In the genomic region with DNA sequence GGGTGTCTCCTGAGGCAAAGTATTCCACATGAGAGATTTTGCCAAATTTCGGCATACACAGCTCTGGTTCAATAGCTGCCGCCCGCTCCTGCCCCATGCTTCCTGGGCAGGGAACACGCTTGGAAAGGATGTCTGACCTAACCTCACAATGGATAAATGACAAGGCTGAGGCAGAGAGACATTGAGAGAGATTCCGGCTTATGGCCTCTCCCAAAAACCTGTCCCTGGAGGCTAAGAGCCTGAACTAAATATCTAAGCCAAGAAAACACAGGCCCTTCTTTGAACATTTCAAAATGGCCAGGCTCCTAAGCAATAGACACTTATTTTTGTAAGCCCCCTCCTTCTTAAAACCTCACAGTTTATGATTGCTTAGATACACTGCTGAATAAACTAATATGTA, we compare ENCODE assay signal across 11 mouse cellular contexts. TPM values are rescaled to one million over a fixed set of nuclear protein-coding genes. Genes with fewer than 3 reads are reported as not detected.
DNase-seq lines count a peak whose midpoint lies in the region; ATAC-seq and TF ChIP-seq lines count a peak whose summit lies in the region.
"Had no signal": no experiment of that assay in that cellular context is flagged by ENCODE, and none has a peak within 500 bp of the region (broad histone marks: within the 10 kb centered on the region; RNA-seq: fewer than 3 reads in every experiment).

No protein-coding gene starts in this region.

- TF ChIP-seq CTCF in gastrocnemius, adult 2 months (IDR thresholded peaks at IDR 0.05): no peak

- no peaks in the 10 kb centered on the region for H3K36me3 ChIP-seq in intestine, embryonic 15.5 days
- no peaks in the 10 kb centered on the region for H3K36me3 ChIP-seq in intestine, embryonic 16.5 days (ENCODE audit: control insufficient read depth, insufficient read depth, low read length)
- no peaks in the 10 kb centered on the region for H3K36me3 ChIP-seq in forebrain, embryonic 16.5 days (ENCODE audit: control insufficient read depth, insufficient read depth)
- H3K36me3 ChIP-seq in midbrain, embryonic 15.5 days (replicated peaks): no peaks in the 10 kb centered on the region
- H3K36me3 ChIP-seq: G1E had no signal

- no peaks in the 10 kb centered on the region for H3K9me3 ChIP-seq in intestine, embryonic 15.5 days
- H3K9me3 ChIP-seq in intestine, embryonic 16.5 days (ENCODE audit: control insufficient read depth, low read length): no peaks in the 10 kb centered on the region
- no peaks in the 10 kb centered on the region for H3K9me3 ChIP-seq in forebrain, embryonic 16.5 days (ENCODE audit: control insufficient read depth, low read length)
- no peaks in the 10 kb centered on the region for H3K9me3 ChIP-seq in midbrain, embryonic 15.5 days

- no peak for ATAC-seq in intestine, embryonic 15.5 days
- ATAC-seq in intestine, embryonic 16.5 days: no peak
- no peak for ATAC-seq in forebrain, embryonic 16.5 days
- no peak for ATAC-seq in midbrain, embryonic 15.5 days (replicated peaks)

- H3K27me3 ChIP-seq in intestine, embryonic 15.5 days (replicated peaks): peaks cover 30% of the 10 kb centered on the region
- H3K27me3 ChIP-seq in intestine, embryonic 16.5 days (replicated peaks; ENCODE audit: control insufficient read depth, insufficient read depth, low read length): peaks cover 29% of the 10 kb centered on the region
- H3K27me3 ChIP-seq in forebrain, embryonic 16.5 days (replicated peaks; ENCODE audit: control insufficient read depth, insufficient read depth, low read length): peaks cover 20% of the 10 kb centered on the region; the same call in 1 of the 2 replicates
- peaks cover 18% of the 10 kb centered on the region; the same call in 1 of the 2 replicates for H3K27me3 ChIP-seq in midbrain, embryonic 15.5 days (replicated peaks)

- intact Hi-C loops in gastrocnemius, adult 2 months (cut with DNase I): no loop called here
- intact Hi-C loops in left cerebral cortex, postnatal 14 days (cut with DNase I): loop anchor here (5.0 to 10.0 kb wide), 2 partner anchors 153 to 390 kb away; no protein-coding TSS in a partner anchor

- peak overlapping the region; percentile 99; the same call in 1 of the 2 replicates for H3K4me2 ChIP-seq in intestine, embryonic 15.5 days (replicated peaks)
- no peak overlapping the region for H3K4me2 ChIP-seq in intestine, embryonic 16.5 days (ENCODE audit: low read depth, low read length)
- H3K4me2 ChIP-seq in forebrain, embryonic 16.5 days (ENCODE audit: low read length): peak overlapping the region; percentile 100
- H3K4me2 ChIP-seq in midbrain, embryonic 15.5 days: peak overlapping the region; percentile 99; the same call in 1 of the 2 replicates

- 92% methylated on average over 5 of the region's 5 CpGs for WGBS in intestine, embryonic 15.5 days
- WGBS in intestine, embryonic 16.5 days: 88% methylated on average over 5 of the region's 5 CpGs
- 79% methylated on average over 5 of the region's 5 CpGs for WGBS in forebrain, embryonic 16.5 days
- WGBS in midbrain, embryonic 15.5 days: 77% methylated on average over 5 of the region's 5 CpGs

- DNase-seq in gastrocnemius, adult 2 months: no peak
- no peak for DNase-seq in gastrocnemius, adult 18-20 months (ENCODE audit: low spot score)
- DNase-seq in left cerebral cortex, postnatal 14 days (ENCODE audit: low spot score in 2 of 2): no peak
- DNase-seq in frontal cortex, postnatal 36 days (ENCODE audit: low spot score in 2 of 2): no peak
- DNase-seq: kidney, adult 11 months had no signal

- no peak overlapping the region for H3K27ac ChIP-seq in gastrocnemius, adult 2 months
- H3K27ac ChIP-seq in intestine, embryonic 15.5 days: no peak overlapping the region
- H3K27ac ChIP-seq in intestine, embryonic 16.5 days (ENCODE audit: low read length): no peak overlapping the region
- H3K27ac ChIP-seq in forebrain, embryonic 16.5 days (ENCODE audit: low read length): no peak overlapping the region
- no peak overlapping the region for H3K27ac ChIP-seq in midbrain, embryonic 15.5 days

- H3K9ac ChIP-seq in intestine, embryonic 15.5 days: no peak overlapping the region
- H3K9ac ChIP-seq in intestine, embryonic 16.5 days (ENCODE audit: low read depth, low read length): no peak overlapping the region
- H3K9ac ChIP-seq in forebrain, embryonic 16.5 days (replicated peaks; ENCODE audit: low read depth, low read length): no peak overlapping the region
- H3K9ac ChIP-seq in midbrain, embryonic 15.5 days: no peak overlapping the region

- H3K4me1 ChIP-seq in intestine, embryonic 15.5 days (replicated peaks): peaks cover 19% of the 10 kb centered on the region
- peaks cover 13% of the 10 kb centered on the region for H3K4me1 ChIP-seq in intestine, embryonic 16.5 days (ENCODE audit: control insufficient read depth, insufficient read depth, low read length)
- peaks cover 19% of the 10 kb centered on the region for H3K4me1 ChIP-seq in forebrain, embryonic 16.5 days (replicated peaks; ENCODE audit: control insufficient read depth, insufficient read depth, low read length)
- H3K4me1 ChIP-seq in midbrain, embryonic 15.5 days: peaks cover 30% of the 10 kb centered on the region

- H3K4me3 ChIP-seq in gastrocnemius, adult 2 months: peak overlapping the region; percentile 73
- no peak overlapping the region for H3K4me3 ChIP-seq in intestine, embryonic 15.5 days (replicated peaks)
- no peak overlapping the region for H3K4me3 ChIP-seq in intestine, embryonic 16.5 days (ENCODE audit: low read length)
- H3K4me3 ChIP-seq in forebrain, embryonic 16.5 days (replicated peaks; ENCODE audit: low read length): no peak overlapping the region
- no peak overlapping the region for H3K4me3 ChIP-seq in midbrain, embryonic 15.5 days
- H3K4me3 ChIP-seq: erythroblast, embryonic 14.5 days had no signal

RNA-seq across cellular contexts. Expression of gene Spon1, which starts 0.7 kb away (rescaled TPM):
- 1 to 10 TPM; 2.0 to 3.0 TPM for total RNA-seq in gastrocnemius, adult 2 months (2021)
- total RNA-seq in gastrocnemius, adult 18-20 months (2021): 1 to 10 TPM; 2.3 to 3.1 TPM
- 11.9 and 12.9 TPM in 2 replicates for polyA plus RNA-seq in intestine, embryonic 15.5 days (2015; fragmentation: Nextera tagmentation; extraction: Ambion mirVana)
- 8.2 and 8.9 TPM in 2 replicates for polyA plus RNA-seq in intestine, embryonic 16.5 days (2015; fragmentation: Nextera tagmentation; extraction: Ambion mirVana)
- 13.6 and 19.3 TPM in 2 replicates for polyA plus RNA-seq in forebrain, embryonic 16.5 days (2015; fragmentation: Nextera tagmentation; extraction: Ambion mirVana)
- polyA plus RNA-seq in midbrain, embryonic 15.5 days (2015; fragmentation: Nextera tagmentation; extraction: Ambion mirVana): 38.4 and 47.2 TPM in 2 replicates
- total RNA-seq in left cerebral cortex, postnatal 14 days (2021): 10 to 100 TPM; 37.6 to 43.5 TPM
- polyA plus RNA-seq: erythroblast, embryonic 14.5 days; G1E had no signal
